Mouse (Mus musculus): ENCODE measurements around the gene Enthd1. TPM values are rescaled to one million over a fixed set of nuclear protein-coding genes. Genes with fewer than 3 reads are reported as not detected.
A peak's percentile ranks its signal among the peaks of the same experiment; 100 is the strongest.

Enthd1 gene
- total RNA-seq, 2 experiments from 2014 or later, result not detected

- TF ChIP-seq CTCF (conservative IDR thresholded peaks at IDR 0.05), result no peak
- no peak for DNase-seq (ENCODE audit: low spot score in 2 of 2)
- Histone ChIP-seq H3K4me3 (no peak overlapping the region), H3K27ac (no peak overlapping the region)
Measured at GRCm38 (mm10) chr15:80569205-80569604, 4.2 kb upstream of the Enthd1 start.

GRCm38 (mm10) chr15:80567731-80568130, 2.8 kb upstream of the Enthd1 start:
- H3K4me3 ChIP-seq, result no peak overlapping the region
- no peak overlapping the region for H3K27ac ChIP-seq
- TF ChIP-seq CTCF (conservative IDR thresholded peaks at IDR 0.05), result no peak
- DNase-seq (ENCODE audit: low spot score in 2 of 2), result no peak

GRCm38 (mm10) chr15:80567139-80567538, 2.2 kb upstream of the Enthd1 start:
- TF ChIP-seq CTCF (conservative IDR thresholded peaks at IDR 0.05), result no peak
- Histone ChIP-seq H3K27ac (no peak overlapping the region), H3K4me3 (no peak overlapping the region)
- no peak for DNase-seq (ENCODE audit: low spot score in 2 of 2)

GRCm38 (mm10) chr15:80566696-80567095, 1.7 kb upstream of the Enthd1 start:
- no peak for TF ChIP-seq CTCF (conservative IDR thresholded peaks at IDR 0.05)
- H3K27ac ChIP-seq, result no peak overlapping the region
- H3K4me3 ChIP-seq, result no peak overlapping the region
- DNase-seq (ENCODE audit: low spot score in 2 of 2), result no peak

- Histone ChIP-seq H3K4me3 (no peak overlapping the region), H3K27ac (no peak overlapping the region)
- no peak for DNase-seq (ENCODE audit: low spot score in 2 of 2)
- peak; percentile 63 for TF ChIP-seq CTCF (conservative IDR thresholded peaks at IDR 0.05)
Measured at GRCm38 (mm10) chr15:80563634-80564208, 1.2 kb downstream of the Enthd1 start.

GRCm38 (mm10) chr15:80562446-80562845, 2.5 kb downstream of the Enthd1 start:
- no peak for TF ChIP-seq CTCF (conservative IDR thresholded peaks at IDR 0.05)

GRCm38 (mm10) chr15:80560646-80561580, 4.0 kb downstream of the Enthd1 start:
- no peak for DNase-seq (ENCODE audit: low spot score in 2 of 2)
- Histone ChIP-seq H3K27ac (no peak overlapping the region), H3K4me3 (no peak overlapping the region)
- no peak for TF ChIP-seq CTCF (conservative IDR thresholded peaks at IDR 0.05)

More at GRCm38 (mm10) chr15:80562446-80562845, 2.5 kb downstream of the Enthd1 start:
- Histone ChIP-seq H3K4me3 (no peak overlapping the region), H3K27ac (no peak overlapping the region)
- DNase-seq (ENCODE audit: low spot score in 2 of 2), result no peak

- DNase-seq (ENCODE audit: low spot score in 2 of 2), result no peak
- Histone ChIP-seq H3K27ac (no peak overlapping the region), H3K4me3 (no peak overlapping the region)
- no peak for TF ChIP-seq CTCF (conservative IDR thresholded peaks at IDR 0.05)
Measured at GRCm38 (mm10) chr15:80559978-80560377, 5.0 kb downstream of the Enthd1 start.

- DNase-seq (ENCODE audit: low spot score in 2 of 2), result no peak
- TF ChIP-seq CTCF (conservative IDR thresholded peaks at IDR 0.05), result no peak
- Histone ChIP-seq H3K4me3 (no peak overlapping the region), H3K27ac (no peak overlapping the region)
Measured at GRCm38 (mm10) chr15:80559534-80559933, 5.4 kb downstream of the Enthd1 start.

- H3K4me3 ChIP-seq, result no peak overlapping the region
- H3K27ac ChIP-seq, result no peak overlapping the region
- DNase-seq (ENCODE audit: low spot score in 2 of 2), result no peak
- peak; percentile 36 for TF ChIP-seq CTCF (conservative IDR thresholded peaks at IDR 0.05)
Measured at GRCm38 (mm10) chr15:80557745-80558144, 7.2 kb downstream of the Enthd1 start.

GRCm38 (mm10) chr15:80556021-80556420, 8.9 kb downstream of the Enthd1 start:
- H3K4me3 ChIP-seq, result no peak overlapping the region
- no peak for DNase-seq (ENCODE audit: low spot score in 2 of 2)
- TF ChIP-seq CTCF (conservative IDR thresholded peaks at IDR 0.05), result no peak
- H3K27ac ChIP-seq, result no peak overlapping the region

- DNase-seq (ENCODE audit: low spot score in 2 of 2), result no peak
- TF ChIP-seq CTCF (conservative IDR thresholded peaks at IDR 0.05), result no peak
- H3K27ac ChIP-seq, result no peak overlapping the region
Measured at GRCm38 (mm10) chr15:80554860-80555822, 9.8 kb downstream of the Enthd1 start.

GRCm38 (mm10) chr15:80545430-80545829, 19.5 kb downstream of the Enthd1 start:
- Histone ChIP-seq H3K27ac (no peak overlapping the region), H3K4me3 (no peak overlapping the region)
- no peak for DNase-seq (ENCODE audit: low spot score in 2 of 2)
- no peak for TF ChIP-seq CTCF (conservative IDR thresholded peaks at IDR 0.05)

More at GRCm38 (mm10) chr15:80554860-80555822, 9.8 kb downstream of the Enthd1 start:
- no peak overlapping the region for H3K4me3 ChIP-seq
